Mouse (Mus musculus) brain, embryonic 14.5 days (tissue): ENCODE results near the gene Spdya.

Experiments used
- CTCF ChIP-seq: fragments of 200-500 bp; IDR thresholded peaks from 2 replicates; pipeline ENCODE4 v1.5.1; 2012; ENCODE audit warnings: inconsistent platforms, mild to moderate bottlenecking, moderate library complexity, borderline replicate concordance; ENCODE audit not compliant: insufficient read depth, insufficient read length; ENCODE audit errors: extremely low read depth
- POLR2A ChIP-seq: fragments of 200-500 bp; IDR thresholded peaks from 2 replicates; pipeline ENCODE4 v1.6.1; 2012; ENCODE audit warnings: mild to moderate bottlenecking, inconsistent platforms, borderline replicate concordance; ENCODE audit not compliant: poor library complexity, insufficient read depth, insufficient read length, severe bottlenecking; ENCODE audit errors: extremely low read depth

DNA sequence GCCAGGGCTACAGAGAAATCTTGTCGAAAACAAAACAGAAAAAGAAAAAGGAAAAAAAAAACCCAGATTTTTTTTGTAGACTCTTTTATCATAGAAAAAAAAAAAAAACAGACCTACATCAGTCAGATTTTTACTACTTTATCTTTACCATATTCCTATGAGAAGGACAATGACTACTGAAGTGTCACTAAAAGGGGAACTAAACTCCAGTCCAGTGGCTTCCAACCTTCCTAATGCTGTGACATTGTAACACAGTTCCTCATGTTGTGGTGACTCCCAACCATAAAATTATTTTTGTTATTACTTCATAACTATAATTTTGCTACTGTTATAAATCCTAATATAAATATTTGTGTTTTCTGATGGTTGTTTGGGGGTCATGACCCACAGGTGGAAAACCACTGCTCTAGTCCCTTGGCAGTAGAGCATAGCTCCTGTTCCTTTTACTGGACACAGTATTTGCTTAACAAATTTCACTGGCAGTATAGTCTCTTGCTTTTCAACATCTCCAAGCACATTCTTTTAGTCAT is 27.4 kb downstream of the Spdya start:
- TF ChIP-seq CTCF (no peak), POLR2A (no peak)
